Mouse (Mus musculus) heart, postnatal 10 days (tissue): ENCODE results near the gene Olfr1280. TPM values are rescaled to one million over a fixed set of nuclear protein-coding genes. Genes with fewer than 3 reads are reported as not detected.
"Not testable (repeated sequence)": the region's sequence is repeated elsewhere in the genome, so short reads cannot be mapped to it uniquely, and the experiment has no call there.

Source experiments
- DNase-seq, 2 experiments: peaks; one replicate each; pipeline ENCODE4 v3.0.0; 2021
- intact Hi-C: fragments of 180-260 bp; cut with DNase I; formaldehyde crosslinking; loops from one replicate; pipeline ENCODE4 v1.15.1; 2025
- total RNA-seq, 2 experiments: library from RNA; stranded (reverse); gene quantifications; 2 replicates each; pipeline ENCODE4 v1.2.3; 2021

Gene Olfr1280
- total RNA-seq, result not detected

- no peak for DNase-seq
- intact Hi-C loops, result no loop called here
Observed at GRCm38 (mm10) chr2:111313717-111314116, at the start of gene Olfr1280. Gene Olfr1280, plus strand, starts transcription at chr2:111314017.

- DNase-seq, result no peak
- intact Hi-C loops, result no loop called here
Observed at GRCm38 (mm10) chr2:111274006-111274405, 39.8 kb upstream of the Olfr1280 start, which contains the start of gene Olfr1277. Gene Olfr1277, minus strand, starts transcription at chr2:111274106.

DNA sequence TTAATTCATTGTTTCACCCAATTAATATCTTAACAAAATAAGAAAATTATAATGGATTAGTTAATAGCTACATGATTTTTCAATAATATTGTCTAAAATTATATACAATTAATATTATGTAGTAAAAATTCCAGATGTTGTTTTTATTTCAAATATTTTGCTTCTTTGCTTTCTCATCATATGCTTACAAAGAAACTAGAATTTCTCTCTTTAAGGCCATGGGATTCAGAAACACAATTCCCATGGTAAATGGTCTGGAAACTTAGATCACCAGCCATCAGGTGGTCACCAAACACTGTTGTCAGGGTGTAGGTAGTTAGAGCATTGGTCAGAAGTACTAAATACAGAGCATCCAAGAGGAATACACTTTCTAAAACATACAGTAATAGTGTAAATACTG, 24.0 kb upstream of the Olfr1280 start, which contains the start of gene Olfr1278:
Gene Olfr1278 (plus strand): TSS at position 301 of the 400 bp plus-strand sequence.
- intact Hi-C loops, result no loop called here
- no peak for DNase-seq

DNA sequence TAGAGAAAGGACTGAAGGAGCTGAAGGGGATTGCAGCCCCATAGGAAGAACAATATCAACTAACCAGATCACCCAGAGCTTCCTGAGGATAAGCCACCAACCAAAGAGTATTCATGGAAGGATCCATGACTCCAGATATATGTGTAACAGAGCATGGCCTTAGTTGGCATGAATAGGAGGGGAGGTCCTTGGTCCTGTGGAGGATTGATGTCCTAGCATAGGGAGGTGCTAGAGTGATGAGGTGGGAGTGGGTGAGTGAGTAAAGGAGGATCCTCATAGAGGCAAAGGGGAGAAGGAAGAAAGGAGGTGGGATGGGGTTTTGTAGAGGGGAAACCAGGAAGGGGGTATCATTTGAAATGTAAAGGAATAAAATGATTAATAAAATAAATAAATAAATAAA, 15.3 kb upstream of the Olfr1280 start:
- DNase-seq, result no peak
- intact Hi-C loops, result no loop called here

DNA sequence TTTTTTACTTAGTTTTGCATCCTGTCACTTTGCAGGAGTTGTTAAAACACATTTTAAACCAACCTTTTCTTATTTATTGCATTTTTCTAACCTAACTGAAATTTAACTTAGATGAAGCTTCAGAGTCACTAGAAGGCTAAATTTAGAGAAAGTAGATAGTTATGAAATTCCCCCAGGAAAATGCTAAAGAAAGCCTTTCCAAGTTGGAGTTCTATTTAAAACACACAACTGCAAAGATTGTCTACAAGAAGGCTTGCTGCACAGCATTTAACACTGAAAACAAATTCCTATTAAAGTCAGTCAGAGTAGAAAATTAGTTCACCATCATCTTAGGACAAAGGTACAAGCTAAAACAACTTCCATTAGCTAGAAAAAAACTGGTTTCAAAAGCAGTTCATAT, 13.4 kb upstream of the Olfr1280 start, which contains the start of gene Olfr1279:
Gene Olfr1279 (plus strand): TSS at position 262 of the 400 bp plus-strand sequence.
- intact Hi-C loops, result no loop called here

DNA sequence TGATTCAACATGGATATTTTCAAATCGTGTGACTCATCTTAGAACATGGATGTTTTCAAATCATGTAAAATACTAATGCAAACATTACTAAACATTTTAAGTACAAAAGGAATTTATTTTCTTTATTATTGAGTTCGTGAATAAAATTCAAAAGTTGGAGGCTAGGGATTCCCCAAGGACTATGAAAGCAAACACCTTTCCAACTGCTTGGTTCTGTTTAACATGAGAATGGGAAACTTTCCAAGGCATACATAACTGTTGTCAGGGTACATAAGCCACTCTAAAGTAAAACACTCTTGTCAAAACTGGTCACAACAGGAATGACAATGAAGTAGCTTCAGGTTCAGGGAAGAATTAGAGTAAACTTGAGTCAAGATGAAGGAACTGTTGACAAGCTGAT, 12.4 kb downstream of the Olfr1280 start, which contains the start of gene Olfr1281:
Gene Olfr1281 (plus strand): TSS at position 301 of the 400 bp plus-strand sequence.
- intact Hi-C loops, result no loop called here
- DNase-seq, result no peak

More for the DNA sequence above, 13.4 kb upstream of the Olfr1280 start, which contains the start of gene Olfr1279:
- DNase-seq, result no peak

- intact Hi-C loops, DNase-seq: not testable (repeated sequence)
Observed at GRCm38 (mm10) chr2:111333721-111334120, 19.9 kb downstream of the Olfr1280 start.

GRCm38 (mm10) chr2:111335976-111336375, 22.2 kb downstream of the Olfr1280 start, which contains the start of gene Olfr1282:
Gene Olfr1282, minus strand, starts transcription at chr2:111336076.
- no peak for DNase-seq
- intact Hi-C loops, result no loop called here

GRCm38 (mm10) chr2:111366490-111366889, 52.7 kb downstream of the Olfr1280 start, which contains the start of gene Olfr1283:
Gene Olfr1283, plus strand, starts transcription at chr2:111366790.
- intact Hi-C loops, result no loop called here
- no peak for DNase-seq

DNA sequence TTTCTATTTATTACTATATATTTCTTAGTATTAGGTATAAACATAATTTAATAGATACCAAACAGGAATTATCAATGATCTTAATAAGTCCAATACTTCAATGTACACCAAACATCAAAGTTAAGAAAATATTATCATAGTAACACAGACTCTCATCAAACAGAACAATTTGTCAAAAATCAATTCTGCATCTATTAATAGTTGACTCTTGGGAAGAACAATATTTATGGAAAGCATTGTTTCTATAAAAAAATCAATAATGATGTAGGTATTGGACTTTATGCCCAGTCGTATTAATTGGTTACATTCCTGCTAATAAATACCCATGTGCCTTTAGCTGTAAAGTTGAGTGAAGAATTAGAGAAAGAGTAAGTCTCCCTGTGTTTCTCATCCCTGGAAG, 61.4 kb downstream of the Olfr1280 start, which contains the start of gene Olfr1284:
Gene Olfr1284 (plus strand): TSS at position 301 of the 400 bp plus-strand sequence.
- intact Hi-C loops, result no loop called here
- DNase-seq, result no peak

Other genes with a start within 250 kb of the Olfr1280 start
- not detected for gene Gm13941, start 208.0 kb upstream of the Olfr1280 start, total RNA-seq
- gene Gm15130, start 161.1 kb upstream of the Olfr1280 start, total RNA-seq, result not detected
- gene 4930430A15Rik, start 84.4 kb upstream of the Olfr1280 start, total RNA-seq, result not detected
- not detected for gene Olfr1275, start 78.7 kb upstream of the Olfr1280 start, total RNA-seq
- not detected for gene Olfr1276, start 59.5 kb upstream of the Olfr1280 start, total RNA-seq
- gene Olfr1277, start 39.9 kb upstream of the Olfr1280 start, total RNA-seq, result not detected
- not detected for gene Olfr1278, start 23.9 kb upstream of the Olfr1280 start, total RNA-seq
- not detected for gene Olfr1279, start 13.4 kb upstream of the Olfr1280 start, total RNA-seq
- not detected for gene Olfr1281, start 12.5 kb downstream of the Olfr1280 start, total RNA-seq
- not detected for gene Olfr1282, start 22.1 kb downstream of the Olfr1280 start, total RNA-seq
- not detected for gene Olfr1283, start 52.8 kb downstream of the Olfr1280 start, total RNA-seq
- not detected for gene Olfr1284, start 61.5 kb downstream of the Olfr1280 start, total RNA-seq
- gene Olfr1286, start 109.1 kb downstream of the Olfr1280 start, total RNA-seq, result not detected
- gene Olfr1287, start 135.1 kb downstream of the Olfr1280 start, total RNA-seq, result not detected
- not detected for gene Olfr1288, start 160.1 kb downstream of the Olfr1280 start, total RNA-seq
- gene Olfr1289, start 166.8 kb downstream of the Olfr1280 start, total RNA-seq, result not detected
- not detected for gene Olfr1290, start 179.8 kb downstream of the Olfr1280 start, total RNA-seq
- not detected for gene Olfr1291-ps1, start 183.2 kb downstream of the Olfr1280 start, total RNA-seq
- not detected for gene Olfr1293-ps, start 211.2 kb downstream of the Olfr1280 start, total RNA-seq
- gene Olfr1294, start 226.3 kb downstream of the Olfr1280 start, total RNA-seq, result not detected